Mouse (Mus musculus) c-Kit-positive CD71-positive TER-119-positive erythroid progenitor cells, embryonic 14.5 days (primary cell): Measurements from ENCODE around the gene Gla.
A peak's percentile ranks its signal among the peaks of the same experiment; 100 is the strongest.

Experiments used
- DNase-seq: peaks from one replicate; pipeline ENCODE4 v3.0.0-alpha.2; 2013; ENCODE audit warnings: low spot score

Gla gene

GRCm38 (mm10) chrX:134588261-134588660 lies 12.7 kb downstream of the Gla start:
- no peak for DNase-seq

GRCm38 (mm10) chrX:134586447-134586846 lies 14.5 kb downstream of the Gla start:
- DNase-seq, result no peak

DNA sequence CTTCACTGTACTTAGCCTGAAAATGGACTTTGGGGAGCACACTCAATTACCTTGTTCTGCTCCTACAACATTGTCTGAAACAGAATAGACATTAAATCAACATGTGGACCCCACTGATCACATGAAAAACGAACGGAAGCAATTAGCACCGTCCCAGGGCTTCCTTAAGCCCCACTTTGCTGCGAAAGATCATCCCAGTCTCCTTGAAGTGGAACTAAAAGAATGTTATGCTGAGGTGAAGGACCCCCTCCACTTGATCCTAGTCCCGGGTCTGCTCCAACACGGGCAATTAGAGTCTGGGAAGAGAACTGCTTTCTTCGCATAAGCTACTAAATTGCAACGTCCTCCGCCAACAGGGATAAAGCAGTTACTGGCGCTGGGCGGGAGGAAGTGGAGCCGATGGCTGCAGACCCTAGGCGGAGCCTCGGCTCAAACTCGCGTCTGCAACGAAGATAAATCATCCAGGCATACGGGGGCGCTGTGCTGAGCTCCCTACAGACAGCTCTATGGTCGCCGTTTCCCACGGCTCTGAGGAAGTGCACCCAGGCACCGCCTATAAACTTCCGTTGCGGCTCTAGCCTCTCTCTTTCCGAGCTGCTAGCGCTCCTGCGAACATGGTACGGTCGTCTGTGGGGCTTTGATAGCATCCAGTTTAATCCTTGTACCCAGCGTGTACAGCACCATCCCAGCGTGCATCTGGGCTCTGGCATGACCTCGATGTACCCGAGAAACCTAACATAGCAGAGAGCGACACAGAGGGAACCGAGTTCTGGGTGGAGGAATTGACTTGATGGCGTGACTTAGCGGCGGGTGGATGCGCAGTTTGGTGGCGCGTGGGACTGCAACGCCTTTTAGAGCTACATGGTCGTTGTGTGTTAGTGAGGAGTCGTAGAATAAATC lies 15.6 kb downstream of the Gla start, which contains the start of gene Rpl36a:
Rpl36a (plus strand) TSS at position 552 of the 900 bp plus-strand sequence.
- DNase-seq, result peak; percentile 87

- DNase-seq, result no peak
Observed at GRCm38 (mm10) chrX:134582888-134583669, 17.8 kb downstream of the Gla start, which contains the start of gene Btk. Btk (minus strand) TSS chrX:134583570.

GRCm38 (mm10) chrX:134582270-134582669 lies 18.7 kb downstream of the Gla start:
- no peak for DNase-seq

DNA sequence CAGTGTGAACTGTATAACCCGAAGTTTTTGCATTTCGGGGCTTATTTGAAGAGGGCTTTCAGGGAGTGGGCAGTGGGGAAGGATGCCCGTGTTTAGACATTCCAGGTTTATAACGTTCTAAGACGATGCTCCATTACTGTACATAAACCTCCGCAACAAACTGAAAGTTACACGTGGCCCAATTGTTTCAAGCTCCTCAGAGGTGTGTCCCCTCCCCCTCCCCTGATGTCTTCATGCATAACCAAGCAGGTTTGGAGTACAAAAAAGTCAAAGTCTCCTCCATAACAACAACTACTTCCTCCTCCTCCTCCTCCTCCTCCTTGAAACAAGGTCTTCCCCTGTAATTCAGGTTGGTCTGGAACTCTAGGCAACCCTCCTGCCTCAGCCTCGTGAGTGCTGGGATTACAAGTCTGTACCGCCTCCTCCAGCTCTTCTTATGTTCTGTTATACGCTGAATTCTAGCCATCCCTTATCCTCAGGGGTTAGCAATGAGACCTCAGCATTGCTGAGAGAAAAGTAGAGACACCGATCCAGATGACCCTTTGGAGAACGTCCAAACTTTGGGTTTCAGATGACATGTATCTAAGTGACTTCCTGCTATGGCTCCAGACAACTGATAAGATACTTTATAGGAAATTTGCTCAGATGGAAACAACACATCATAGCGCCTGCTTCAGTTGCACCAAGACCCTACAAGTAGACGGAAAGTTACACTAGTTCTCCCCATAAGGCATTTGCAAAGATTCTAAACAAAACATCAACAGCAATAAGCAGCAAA lies 20.2 kb downstream of the Gla start:
- DNase-seq, result no peak

- no peak for DNase-seq
Observed at GRCm38 (mm10) chrX:134577896-134578295, 23.0 kb downstream of the Gla start.

GRCm38 (mm10) chrX:134566536-134567222 lies 34.2 kb downstream of the Gla start:
- DNase-seq, result no peak

GRCm38 (mm10) chrX:134564326-134564725 lies 36.6 kb downstream of the Gla start:
- no peak for DNase-seq

- no peak for DNase-seq
Observed at GRCm38 (mm10) chrX:134554425-134554824, 46.5 kb downstream of the Gla start.

GRCm38 (mm10) chrX:134553326-134553725 lies 47.6 kb downstream of the Gla start:
- no peak for DNase-seq

DNA sequence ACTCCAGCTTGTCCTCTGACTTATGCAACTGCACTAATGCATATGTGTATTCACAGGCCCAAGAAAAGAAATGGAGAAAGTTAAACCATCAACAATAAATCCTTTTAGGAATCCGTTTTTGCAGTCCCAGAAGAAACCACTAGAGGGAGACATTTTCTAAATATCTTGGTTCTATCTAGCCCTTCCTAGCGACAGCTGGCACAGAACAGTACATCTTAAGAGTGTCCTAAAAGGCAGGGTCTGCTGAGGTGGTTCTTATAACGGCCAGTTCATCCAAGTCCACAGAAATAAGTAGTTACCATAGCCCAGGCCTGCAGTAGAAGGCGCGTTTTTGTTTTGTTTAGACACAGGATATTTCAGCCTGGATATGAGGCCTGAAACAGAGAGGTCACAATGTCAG lies 50.0 kb downstream of the Gla start:
- peak; percentile 52 for DNase-seq

GRCm38 (mm10) chrX:134547330-134547729 lies 53.6 kb downstream of the Gla start:
- no peak for DNase-seq

DNA sequence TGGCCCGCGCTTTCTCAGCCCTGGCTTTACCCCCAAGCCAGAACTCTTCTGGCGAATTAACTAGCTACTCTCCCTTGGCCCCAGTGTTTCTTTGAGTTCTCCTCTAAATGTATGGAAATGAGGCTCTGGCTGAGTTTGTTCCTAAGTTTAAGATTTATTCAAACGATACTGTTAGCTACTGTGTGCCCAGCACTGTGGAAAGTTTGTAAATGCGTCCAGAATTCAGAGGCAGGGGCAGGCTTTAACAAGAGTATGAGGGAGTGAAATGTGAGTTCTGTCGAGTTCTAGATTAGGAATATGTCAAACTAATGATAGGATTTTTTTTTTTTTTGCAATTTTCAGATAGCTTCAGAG lies 59.0 kb downstream of the Gla start:
- DNase-seq, result no peak

DNA sequence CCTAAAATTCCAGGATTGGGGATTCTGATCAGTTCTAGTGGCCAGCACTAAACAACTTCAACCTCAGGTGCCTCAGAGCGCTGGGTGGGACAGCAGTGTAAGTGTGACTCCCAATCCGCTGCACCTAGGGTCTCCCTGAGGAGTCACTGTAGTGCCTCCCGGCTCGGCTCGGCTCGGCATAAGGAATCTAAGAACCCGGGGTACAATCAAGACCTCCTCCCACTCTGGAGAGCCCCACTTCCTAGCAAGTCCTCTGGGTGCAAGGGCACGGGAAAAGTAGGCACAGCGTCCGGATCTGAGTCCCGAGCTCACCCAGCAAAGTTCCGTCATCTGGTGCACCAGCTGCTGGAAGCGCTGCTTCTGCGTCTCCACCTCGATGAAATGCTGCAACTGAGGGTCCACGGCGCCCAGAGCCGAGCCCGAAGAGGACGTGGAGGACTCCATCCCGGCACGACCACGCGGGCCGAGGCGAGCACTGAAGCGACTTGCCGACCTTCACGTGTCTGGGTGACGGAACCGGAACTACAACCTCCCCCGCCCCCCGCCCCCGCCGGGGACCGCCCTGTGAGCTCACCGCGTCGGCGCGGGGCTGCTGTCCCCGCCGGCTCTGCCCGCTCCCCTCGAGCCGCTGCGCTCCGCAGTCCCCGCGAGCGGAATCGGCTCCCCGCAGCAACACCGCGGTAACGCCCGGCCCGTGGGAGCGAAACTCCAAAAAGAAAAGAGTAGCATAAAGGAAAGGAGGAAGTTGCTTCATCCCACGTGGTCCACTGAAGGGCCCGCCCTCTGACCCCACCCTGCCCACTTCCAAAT lies 59.6 kb downstream of the Gla start, which contains the start of gene Timm8a1:
Timm8a1 (minus strand) TSS at position 721 of the 810 bp plus-strand sequence.
- DNase-seq, result peak; percentile 63

DNA sequence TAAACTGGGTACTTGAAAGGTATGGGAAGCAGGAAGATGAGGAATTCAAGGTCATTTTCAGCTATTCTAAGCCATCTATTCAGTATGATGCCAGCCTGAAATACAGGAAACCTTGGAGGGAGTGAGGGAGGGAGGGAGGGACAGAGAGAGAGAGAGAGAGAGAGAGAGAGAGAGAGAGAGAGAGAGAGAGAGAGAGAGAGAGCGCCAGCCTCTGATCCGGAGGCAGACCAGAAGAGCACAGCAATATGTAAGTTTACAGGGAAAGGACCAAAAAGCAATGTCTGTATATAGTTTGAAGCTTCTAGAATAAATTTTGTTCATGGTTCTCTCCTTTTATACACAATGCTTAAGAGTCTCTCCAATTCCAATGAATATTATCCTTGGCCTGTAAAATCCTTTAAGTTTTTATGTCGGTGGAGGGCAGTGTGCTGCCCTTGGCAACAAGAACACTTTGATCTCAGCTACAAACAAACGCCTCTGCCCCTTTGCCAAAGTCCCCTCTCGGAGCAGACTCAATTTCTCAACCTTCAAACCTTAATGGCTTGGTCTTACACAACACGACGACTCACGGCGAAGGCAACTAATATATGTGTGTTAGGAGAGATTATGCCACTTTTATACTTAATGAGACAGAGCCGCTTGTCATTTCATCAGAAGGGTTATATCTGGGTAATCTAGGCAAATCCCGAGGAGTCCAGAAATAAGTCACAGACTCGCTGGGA lies 60.4 kb downstream of the Gla start:
- no peak for DNase-seq

GRCm38 (mm10) chrX:134539795-134540194 lies 61.1 kb downstream of the Gla start:
- peak; percentile 36 for DNase-seq
